Mouse (Mus musculus): ENCODE measurements at regions not wholly inside any gene's neighbourhood (a gene's known extent, or its start where the extent isn't known, plus 50 kb on each side); places are given as distances from the start of the nearest gene placed in this dataset.

GRCm38 (mm10) chr14:25318909-25319308, 140.1 kb upstream of the Zmiz1 start:
- no peaks in the 10 kb centered on the region for H3K36me3 ChIP-seq (ENCODE audit: control insufficient read depth, insufficient read depth, low read length, poor library complexity, severe bottlenecking)
- H3K9me3 ChIP-seq (replicated peaks; ENCODE audit: control insufficient read depth, insufficient read depth, low read length, poor library complexity, severe bottlenecking), result no peaks in the 10 kb centered on the region
- no peaks in the 10 kb centered on the region for H3K4me1 ChIP-seq (ENCODE audit: control insufficient read depth, insufficient read depth, low read length)
- H3K27ac ChIP-seq (ENCODE audit: insufficient read depth, low read length), result no peak overlapping the region
- TF ChIP-seq EP300 (IDR thresholded peaks at IDR 0.05; ENCODE audit: insufficient read depth, low read depth, low read length) (0 out of 2 replicates have a peak, but pooled peaks have one; percentile 9), POLR2A (IDR thresholded peaks at IDR 0.05; ENCODE audit: insufficient read depth, low read length) (no peak)
- H3K9ac ChIP-seq (ENCODE audit: low read depth, poor library complexity, severe bottlenecking), result no peak overlapping the region
- H3K27me3 ChIP-seq (ENCODE audit: control insufficient read depth, insufficient read depth, low read length, poor library complexity, severe bottlenecking), result no peaks in the 10 kb centered on the region
- no peak overlapping the region for H3K4me3 ChIP-seq (ENCODE audit: low read depth, low read length)

- H3K27me3 ChIP-seq (ENCODE audit: control insufficient read depth, insufficient read depth, low read length, poor library complexity, severe bottlenecking), result no peaks in the 10 kb centered on the region
- no peak overlapping the region for H3K9ac ChIP-seq (ENCODE audit: low read depth, poor library complexity, severe bottlenecking)
- no peak overlapping the region for H3K27ac ChIP-seq (ENCODE audit: insufficient read depth, low read length)
- TF ChIP-seq EP300 (IDR thresholded peaks at IDR 0.05; ENCODE audit: insufficient read depth, low read depth, low read length) (no peak), POLR2A (IDR thresholded peaks at IDR 0.05; ENCODE audit: insufficient read depth, low read length) (no peak), CTCF (IDR thresholded peaks at IDR 0.05; ENCODE audit: low read depth, low read length) (no peak)
- H3K4me1 ChIP-seq (ENCODE audit: control insufficient read depth, insufficient read depth, low read length), result no peaks in the 10 kb centered on the region
- no peak overlapping the region for H3K4me3 ChIP-seq (ENCODE audit: low read depth, low read length)
- H3K9me3 ChIP-seq (replicated peaks; ENCODE audit: control insufficient read depth, insufficient read depth, low read length, poor library complexity, severe bottlenecking), result no peaks in the 10 kb centered on the region
- no peaks in the 10 kb centered on the region for H3K36me3 ChIP-seq (ENCODE audit: control insufficient read depth, insufficient read depth, low read length, poor library complexity, severe bottlenecking)
Observed at GRCm38 (mm10) chr14:25320141-25320540, 138.8 kb upstream of the Zmiz1 start.

GRCm38 (mm10) chr14:25323542-25324484, 135.2 kb upstream of the Zmiz1 start:
- Histone ChIP-seq H3K4me1 (ENCODE audit: control insufficient read depth, insufficient read depth, low read length) (no peaks in the 10 kb centered on the region), H3K9me3 (replicated peaks; ENCODE audit: control insufficient read depth, insufficient read depth, low read length, poor library complexity, severe bottlenecking) (no peaks in the 10 kb centered on the region), H3K27ac (ENCODE audit: insufficient read depth, low read length) (no peak overlapping the region), H3K4me3 (ENCODE audit: low read depth, low read length) (no peak overlapping the region), H3K9ac (ENCODE audit: low read depth, poor library complexity, severe bottlenecking) (no peak overlapping the region), H3K36me3 (ENCODE audit: control insufficient read depth, insufficient read depth, low read length, poor library complexity, severe bottlenecking) (no peaks in the 10 kb centered on the region), H3K27me3 (ENCODE audit: control insufficient read depth, insufficient read depth, low read length, poor library complexity, severe bottlenecking) (no peaks in the 10 kb centered on the region)
- TF ChIP-seq EP300 (IDR thresholded peaks at IDR 0.05; ENCODE audit: insufficient read depth, low read depth, low read length) (0 out of 2 replicates have a peak, but pooled peaks have one; percentile 43), POLR2A (IDR thresholded peaks at IDR 0.05; ENCODE audit: insufficient read depth, low read length) (no peak), CTCF (IDR thresholded peaks at IDR 0.05; ENCODE audit: low read depth, low read length) (no peak)

GRCm38 (mm10) chr14:25325887-25326286, 133.1 kb upstream of the Zmiz1 start:
- Histone ChIP-seq H3K9me3 (replicated peaks; ENCODE audit: control insufficient read depth, insufficient read depth, low read length, poor library complexity, severe bottlenecking) (no peaks in the 10 kb centered on the region), H3K4me1 (ENCODE audit: control insufficient read depth, insufficient read depth, low read length) (no peaks in the 10 kb centered on the region), H3K36me3 (ENCODE audit: control insufficient read depth, insufficient read depth, low read length, poor library complexity, severe bottlenecking) (no peaks in the 10 kb centered on the region), H3K9ac (ENCODE audit: low read depth, poor library complexity, severe bottlenecking) (no peak overlapping the region), H3K27ac (ENCODE audit: insufficient read depth, low read length) (no peak overlapping the region), H3K27me3 (ENCODE audit: control insufficient read depth, insufficient read depth, low read length, poor library complexity, severe bottlenecking) (no peaks in the 10 kb centered on the region), H3K4me3 (ENCODE audit: low read depth, low read length) (no peak overlapping the region)
- no peak for TF ChIP-seq POLR2A (IDR thresholded peaks at IDR 0.05; ENCODE audit: insufficient read depth, low read length)
- TF ChIP-seq EP300 (IDR thresholded peaks at IDR 0.05; ENCODE audit: insufficient read depth, low read depth, low read length), result no peak
- TF ChIP-seq CTCF (IDR thresholded peaks at IDR 0.05; ENCODE audit: low read depth, low read length), result no peak

- no peak overlapping the region for H3K27ac ChIP-seq (ENCODE audit: insufficient read depth, low read length)
- H3K4me3 ChIP-seq (ENCODE audit: low read depth, low read length), result no peak overlapping the region
Observed at GRCm38 (mm10) chr14:25328230-25328629, 130.8 kb upstream of the Zmiz1 start.

GRCm38 (mm10) chr14:25334186-25334585, 124.8 kb upstream of the Zmiz1 start:
- H3K9ac ChIP-seq (ENCODE audit: low read depth, poor library complexity, severe bottlenecking), result no peak overlapping the region

More at GRCm38 (mm10) chr14:25328230-25328629, 130.8 kb upstream of the Zmiz1 start:
- Histone ChIP-seq H3K4me1 (ENCODE audit: control insufficient read depth, insufficient read depth, low read length) (no peaks in the 10 kb centered on the region), H3K27me3 (ENCODE audit: control insufficient read depth, insufficient read depth, low read length, poor library complexity, severe bottlenecking) (no peaks in the 10 kb centered on the region), H3K9ac (ENCODE audit: low read depth, poor library complexity, severe bottlenecking) (no peak overlapping the region), H3K9me3 (replicated peaks; ENCODE audit: control insufficient read depth, insufficient read depth, low read length, poor library complexity, severe bottlenecking) (no peaks in the 10 kb centered on the region), H3K36me3 (ENCODE audit: control insufficient read depth, insufficient read depth, low read length, poor library complexity, severe bottlenecking) (no peaks in the 10 kb centered on the region)
- TF ChIP-seq POLR2A (IDR thresholded peaks at IDR 0.05; ENCODE audit: insufficient read depth, low read length) (no peak), CTCF (IDR thresholded peaks at IDR 0.05; ENCODE audit: low read depth, low read length) (no peak), EP300 (IDR thresholded peaks at IDR 0.05; ENCODE audit: insufficient read depth, low read depth, low read length) (no peak)

More at GRCm38 (mm10) chr14:25334186-25334585, 124.8 kb upstream of the Zmiz1 start:
- no peaks in the 10 kb centered on the region for H3K9me3 ChIP-seq (replicated peaks; ENCODE audit: control insufficient read depth, insufficient read depth, low read length, poor library complexity, severe bottlenecking)
- H3K4me1 ChIP-seq (ENCODE audit: control insufficient read depth, insufficient read depth, low read length), result peaks cover 5% of the 10 kb centered on the region
- H3K27me3 ChIP-seq (ENCODE audit: control insufficient read depth, insufficient read depth, low read length, poor library complexity, severe bottlenecking), result no peaks in the 10 kb centered on the region
- H3K27ac ChIP-seq (ENCODE audit: insufficient read depth, low read length), result no peak overlapping the region
- H3K4me3 ChIP-seq (ENCODE audit: low read depth, low read length), result no peak overlapping the region
- TF ChIP-seq CTCF (IDR thresholded peaks at IDR 0.05; ENCODE audit: low read depth, low read length) (no peak), POLR2A (IDR thresholded peaks at IDR 0.05; ENCODE audit: insufficient read depth, low read length) (no peak), EP300 (IDR thresholded peaks at IDR 0.05; ENCODE audit: insufficient read depth, low read depth, low read length) (no peak)
- H3K36me3 ChIP-seq (ENCODE audit: control insufficient read depth, insufficient read depth, low read length, poor library complexity, severe bottlenecking), result no peaks in the 10 kb centered on the region
